9 mouse cellular contexts compared by ENCODE assay signal in genomic region chr6:17834493-17834892, GRCm38 (mm10).
DNase-seq lines count a peak whose midpoint lies in the region; ATAC-seq and TF ChIP-seq lines count a peak whose summit lies in the region.
"Had no signal": no experiment of that assay in that cellular context is flagged by ENCODE, and none has a peak within 500 bp of the region (broad histone marks: within the 10 kb centered on the region; RNA-seq: fewer than 3 reads in every experiment).

No protein-coding gene starts in this region.

- TF ChIP-seq CTCF in MEL (IDR thresholded peaks at IDR 0.05 in 2 of 3, conservative IDR thresholded peaks at IDR 0.05 in 1 of 3; ENCODE audit: control insufficient read depth in 1 of 3, insufficient read depth in 1 of 3, low read depth in 2 of 3, low read length in 3 of 3, poor library complexity in 1 of 3, severe bottlenecking in 1 of 3), result peak; percentile 58 to 94 (median 72)
- peak; percentile 59; the same call in 1 of the 2 replicates for TF ChIP-seq CTCF in cerebellum, adult 2 months (IDR thresholded peaks at IDR 0.05; ENCODE audit: borderline replicate concordance, insufficient read depth, low read depth, low read length)

- H3K9ac ChIP-seq in hindbrain, embryonic 12.5 days, result no peak overlapping the region
- H3K9ac ChIP-seq in MEL (ENCODE audit: control insufficient read depth, low read depth, low read length, poor library complexity, severe bottlenecking), result no peak overlapping the region

- no peak overlapping the region for H3K27ac ChIP-seq in hindbrain, embryonic 10.5 days
- H3K27ac ChIP-seq in hindbrain, embryonic 12.5 days, result no peak overlapping the region
- no peak overlapping the region for H3K27ac ChIP-seq in MEL (ENCODE audit: control insufficient read depth, low read depth, low read length)
- no peak overlapping the region for H3K27ac ChIP-seq in cerebellum, adult 2 months (ENCODE audit: insufficient read depth, low read length)
- H3K27ac ChIP-seq: macrophage had no signal

- ATAC-seq in hindbrain, embryonic 12.5 days (ENCODE audit: low FRiP score), result no peak
- ATAC-seq in megakaryocyte, adult 5-6 weeks (ENCODE audit: poor library complexity, severe bottlenecking), result 0 out of 2 replicates have a peak, but pooled peaks have one; percentile 36

- no peak for TF ChIP-seq EP300 in MEL (IDR thresholded peaks at IDR 0.05; ENCODE audit: low read depth in 1 of 2, low read length in 2 of 2)

- peaks cover 14% of the 10 kb centered on the region for H3K36me3 ChIP-seq in hindbrain, embryonic 10.5 days
- peaks cover 8% of the 10 kb centered on the region; the same call in 1 of the 2 replicates for H3K36me3 ChIP-seq in hindbrain, embryonic 12.5 days
- peaks cover 5% of the 10 kb centered on the region in 2 experiments for H3K36me3 ChIP-seq in MEL (ENCODE audit: control insufficient read depth in 1 of 2, insufficient read depth in 2 of 2, low read length in 2 of 2)
- no peaks in the 10 kb centered on the region for H3K36me3 ChIP-seq in splenic B cell, adult 2 months (ENCODE audit: control insufficient read depth, insufficient read depth, low read length, poor library complexity, severe bottlenecking)

- TF ChIP-seq POLR2A in MEL (IDR thresholded peaks at IDR 0.05; ENCODE audit: control insufficient read depth in 1 of 2, insufficient read depth in 1 of 2, low read depth in 1 of 2, low read length in 2 of 2, poor library complexity in 1 of 2), result no peak
- TF ChIP-seq POLR2A in cerebellum, adult 2 months (IDR thresholded peaks at IDR 0.05; ENCODE audit: borderline replicate concordance, insufficient read depth, low read length), result no peak

- peak; percentile 95 for TF ChIP-seq RAD21 in MEL (IDR thresholded peaks at IDR 0.05; ENCODE audit: low read depth, low read length)

- 38% methylated on average over 7 of the region's 7 CpGs for WGBS in hindbrain, embryonic 10.5 days
- 39% methylated on average over 7 of the region's 7 CpGs for WGBS in hindbrain, embryonic 12.5 days
- WGBS in cerebellum, adult 2 months, result 40% methylated on average over 7 of the region's 7 CpGs

- H3K4me3 ChIP-seq in hindbrain, embryonic 10.5 days, result no peak overlapping the region
- H3K4me3 ChIP-seq in hindbrain, embryonic 12.5 days, result no peak overlapping the region
- H3K4me3 ChIP-seq in MEL (ENCODE audit: control insufficient read depth in 1 of 2, insufficient read depth in 1 of 2, low read depth in 2 of 2, low read length in 2 of 2), result no peak overlapping the region
- H3K4me3 ChIP-seq in cerebellum, adult 2 months (replicated peaks; ENCODE audit: insufficient read depth, low read depth, low read length), result no peak overlapping the region

- no peaks in the 10 kb centered on the region for H3K4me1 ChIP-seq in hindbrain, embryonic 10.5 days (replicated peaks)
- no peaks in the 10 kb centered on the region for H3K4me1 ChIP-seq in hindbrain, embryonic 12.5 days
- H3K4me1 ChIP-seq in MEL (ENCODE audit: control insufficient read depth in 1 of 2, insufficient read depth in 2 of 2, low read length in 2 of 2), result peaks cover 0 to 4% of the 10 kb centered on the region in 2 experiments; a peak in 2 of 4 replicates
- H3K4me1 ChIP-seq in cerebellum, adult 2 months (ENCODE audit: control insufficient read depth, insufficient read depth, low read length), result no peaks in the 10 kb centered on the region

- no peaks in the 10 kb centered on the region for H3K27me3 ChIP-seq in hindbrain, embryonic 10.5 days (ENCODE audit: insufficient read depth, poor library complexity, severe bottlenecking)
- H3K27me3 ChIP-seq in hindbrain, embryonic 12.5 days, result no peaks in the 10 kb centered on the region
- H3K27me3 ChIP-seq in MEL (ENCODE audit: control insufficient read depth in 1 of 2, insufficient read depth in 2 of 2, low read length in 2 of 2), result no peaks in the 10 kb centered on the region
- H3K27me3 ChIP-seq in cerebellum, adult 2 months (ENCODE audit: control insufficient read depth, insufficient read depth, low read length), result no peaks in the 10 kb centered on the region
- no peaks in the 10 kb centered on the region for H3K27me3 ChIP-seq in splenic B cell, adult 2 months (ENCODE audit: control insufficient read depth, insufficient read depth, low read length, poor library complexity, severe bottlenecking)

- peak; percentile 52 for DNase-seq in hindbrain, embryonic 10.5 days (ENCODE audit: low spot score)
- DNase-seq in MEL (ENCODE audit: low read depth, low spot score), result peak; percentile 71
- DNase-seq in cerebellum, adult 2 months, result peak; percentile 69 to 70
- DNase-seq in gastrocnemius, adult 8-10 months (ENCODE audit: low spot score in 2 of 2), result peak; percentile 30 to 31
- DNase-seq in layer of hippocampus, adult 9-11 months, result peak; percentile 55
- peak; percentile 77 for DNase-seq in splenic B cell, adult 2 months (ENCODE audit: low read depth, low spot score)

- no peak overlapping the region for H3K4me2 ChIP-seq in hindbrain, embryonic 12.5 days (replicated peaks)

- peaks cover 4% of the 10 kb centered on the region; the same call in 1 of the 2 replicates for H3K9me3 ChIP-seq in hindbrain, embryonic 10.5 days
- H3K9me3 ChIP-seq in hindbrain, embryonic 12.5 days (replicated peaks), result peaks cover 8% of the 10 kb centered on the region; the same call in 1 of the 2 replicates
- no peaks in the 10 kb centered on the region for H3K9me3 ChIP-seq in MEL (replicated peaks; ENCODE audit: insufficient read depth, low read length)

- no peaks in the 10 kb centered on the region for H3K79me2 ChIP-seq in MEL (ENCODE audit: control insufficient read depth, insufficient read depth, low read length, poor library complexity)

TF ChIP-seq in MEL, 35 proteins besides CTCF, POLR2A, EP300 and RAD21:
- no peak for TF ChIP-seq MYC (IDR thresholded peaks at IDR 0.05; ENCODE audit: low read depth, low read length)
- peak; percentile 96 for TF ChIP-seq SMC3 (IDR thresholded peaks at IDR 0.05; ENCODE audit: low read depth, low read length)
- TF ChIP-seq ZC3H11A (IDR thresholded peaks at IDR 0.05; ENCODE audit: low read depth, low read length), result peak; percentile 96
